Mouse (Mus musculus): Measurements from ENCODE around the gene Uqcrfs1.

DNA sequence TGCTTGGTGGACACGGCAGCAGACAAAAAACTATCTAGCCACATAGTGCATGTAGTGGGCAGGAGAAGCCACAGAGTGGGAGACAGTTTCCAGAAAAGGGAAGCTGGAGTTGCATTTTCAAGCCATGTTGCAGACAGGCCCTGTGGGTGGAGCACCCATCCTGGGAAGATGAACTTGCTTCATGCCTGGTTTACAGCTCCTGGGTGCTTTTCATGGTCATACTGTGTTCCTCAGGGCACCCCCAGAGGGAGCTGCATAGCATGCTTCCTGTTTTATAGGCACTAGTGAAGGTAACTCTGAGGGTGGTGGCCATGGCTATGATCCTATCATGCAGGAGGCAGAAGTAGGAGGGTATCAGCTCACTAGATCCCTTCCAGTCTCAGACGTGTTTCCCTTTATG, 37.4 kb upstream of the Uqcrfs1 start:
- TF ChIP-seq POLR2A (IDR thresholded peaks at IDR 0.05; ENCODE audit: borderline replicate concordance, insufficient read depth, low read length) (no peak), CTCF (IDR thresholded peaks at IDR 0.05; ENCODE audit: borderline replicate concordance, insufficient read depth, low read depth, low read length) (no peak)

Data from cerebellum, adult 2 months (tissue).